Mouse (Mus musculus): ENCODE results near the gene Dscaml1. TPM values are rescaled to one million over a fixed set of nuclear protein-coding genes. Genes with fewer than 3 reads are reported as not detected.

Gene Dscaml1
- total RNA-seq, 2 experiments from 2014 or later, result not detected

- DNase-seq, result no peak
Observed at GRCm38 (mm10) chr9:45638184-45638917, 211.9 kb downstream of the Dscaml1 start.

- DNase-seq, result no peak
Observed at GRCm38 (mm10) chr9:45644833-45645388, 218.5 kb downstream of the Dscaml1 start.

GRCm38 (mm10) chr9:45645526-45645925 is 219.1 kb downstream of the Dscaml1 start:
- no peak for DNase-seq

DNA sequence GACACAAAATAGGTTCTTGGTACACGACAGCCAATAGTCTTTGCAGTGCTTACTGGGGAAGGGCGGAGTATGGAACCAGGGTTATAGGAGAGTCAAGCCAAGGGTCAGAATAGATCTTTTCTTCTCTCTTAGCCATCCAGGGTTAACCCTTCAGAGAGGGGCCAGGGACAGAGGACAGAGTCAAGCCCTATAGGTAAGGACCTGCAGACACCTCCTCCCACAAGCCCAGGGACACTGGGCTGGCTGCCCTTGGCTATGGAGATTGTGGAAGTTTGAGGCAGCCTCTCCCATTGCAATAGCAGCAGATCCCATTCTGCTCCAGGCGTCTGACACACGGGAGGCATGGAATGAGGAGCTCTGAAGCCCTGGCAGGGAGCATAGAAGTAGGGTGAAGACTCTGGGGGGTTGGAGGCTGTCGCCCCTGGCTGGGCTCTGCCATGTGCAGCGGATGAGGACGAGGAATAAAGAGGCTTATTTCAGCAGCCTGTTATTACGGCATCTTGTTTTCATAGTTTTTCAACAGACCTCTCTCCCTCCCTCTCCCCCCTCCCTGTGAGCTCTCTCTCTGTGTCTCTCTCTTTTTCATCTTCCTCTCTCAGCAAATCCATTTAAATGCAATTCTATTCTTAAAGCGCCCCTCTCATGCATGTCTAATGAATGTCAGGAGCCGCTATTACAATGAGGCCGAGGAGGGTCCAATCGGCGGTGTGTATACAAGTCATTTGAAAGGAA is 224.8 kb downstream of the Dscaml1 start:
- DNase-seq, result no peak

GRCm38 (mm10) chr9:45651810-45652177 is 225.4 kb downstream of the Dscaml1 start:
- DNase-seq, result no peak

DNA sequence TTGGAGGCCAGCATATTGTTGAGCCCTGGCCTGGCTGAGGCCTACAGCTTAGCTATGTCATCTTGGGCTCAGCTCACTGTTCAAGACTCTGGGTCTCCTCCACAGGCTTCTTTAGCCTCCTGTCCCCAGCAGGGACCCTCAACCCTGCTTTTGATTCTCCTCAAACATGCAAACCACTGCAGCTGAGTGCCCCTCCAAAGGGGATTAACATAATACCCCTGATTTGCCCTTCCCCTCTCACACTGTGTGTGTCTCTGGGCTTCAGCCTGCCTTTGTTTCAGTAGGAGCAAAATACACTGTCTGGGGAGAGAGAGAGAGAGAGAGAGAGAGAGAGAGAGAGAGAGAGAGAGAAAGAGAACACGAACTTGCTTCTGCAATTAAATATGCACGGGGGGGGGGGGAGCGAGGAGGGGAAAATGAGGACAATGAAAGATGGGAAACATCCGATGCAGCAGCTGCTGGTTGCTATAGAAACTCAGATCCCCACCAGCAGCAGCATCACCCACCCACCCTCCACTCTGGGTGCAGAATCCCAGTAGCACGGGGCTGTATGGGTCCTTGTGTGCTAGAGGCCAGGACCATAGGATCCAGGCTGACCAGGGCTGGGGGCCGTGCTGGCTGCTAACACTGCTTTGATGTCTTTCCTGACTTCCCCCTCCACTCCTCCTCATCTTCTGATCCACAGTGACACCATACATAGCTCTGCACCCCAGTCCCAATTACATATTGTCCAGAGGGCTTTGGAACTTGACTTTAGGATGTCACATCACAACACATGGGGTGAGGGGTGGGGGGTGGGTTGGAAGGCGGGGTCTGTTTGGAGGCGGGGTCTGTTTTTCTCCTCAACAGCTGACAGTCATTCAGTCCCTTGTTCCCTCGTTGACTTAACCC is 231.0 kb downstream of the Dscaml1 start:
- no peak for DNase-seq

GRCm38 (mm10) chr9:45660191-45660590 is 233.8 kb downstream of the Dscaml1 start:
- no peak for DNase-seq

DNA sequence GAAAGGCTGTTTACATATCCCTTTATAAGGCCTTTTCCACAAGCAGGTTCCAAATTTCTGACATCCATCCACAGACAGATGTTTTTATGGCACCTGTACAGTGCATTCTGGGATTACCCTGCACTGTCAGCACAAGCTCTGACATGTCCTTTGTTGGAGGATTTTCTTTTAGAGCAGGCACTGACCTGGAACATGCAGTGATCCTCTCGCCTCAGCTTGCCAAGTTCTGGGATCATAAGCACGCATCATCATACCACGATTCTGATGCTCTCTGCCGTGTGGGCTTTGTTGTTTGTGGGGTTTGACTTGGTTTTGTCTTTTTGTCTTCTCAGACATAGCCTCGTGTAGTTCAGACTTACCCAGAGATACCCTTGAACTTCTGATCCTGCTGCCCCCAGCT is 236.0 kb downstream of the Dscaml1 start:
- DNase-seq, result no peak

GRCm38 (mm10) chr9:45663386-45664315 is 237.2 kb downstream of the Dscaml1 start:
- DNase-seq, result no peak

DNA sequence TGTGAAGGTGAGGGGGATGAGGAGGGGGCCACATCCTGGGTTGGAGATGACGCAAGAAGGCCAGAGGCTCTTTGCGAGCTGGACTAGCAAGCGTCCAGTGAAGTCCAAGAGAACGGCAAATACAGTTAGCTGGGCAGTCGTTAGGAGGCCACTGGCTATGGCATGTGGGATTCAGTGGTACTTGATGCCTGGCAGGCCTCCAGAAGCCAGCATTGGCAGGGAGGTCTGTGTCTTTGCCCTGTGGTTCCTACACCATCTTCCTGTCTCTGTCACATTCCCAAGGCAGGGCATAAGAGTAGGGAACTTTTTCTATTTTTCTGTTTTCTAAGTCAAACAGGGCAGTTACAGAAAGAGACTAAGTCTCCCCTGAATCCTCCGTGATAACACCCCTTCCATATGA is 237.9 kb downstream of the Dscaml1 start:
- peak; percentile 29 for DNase-seq

DNA sequence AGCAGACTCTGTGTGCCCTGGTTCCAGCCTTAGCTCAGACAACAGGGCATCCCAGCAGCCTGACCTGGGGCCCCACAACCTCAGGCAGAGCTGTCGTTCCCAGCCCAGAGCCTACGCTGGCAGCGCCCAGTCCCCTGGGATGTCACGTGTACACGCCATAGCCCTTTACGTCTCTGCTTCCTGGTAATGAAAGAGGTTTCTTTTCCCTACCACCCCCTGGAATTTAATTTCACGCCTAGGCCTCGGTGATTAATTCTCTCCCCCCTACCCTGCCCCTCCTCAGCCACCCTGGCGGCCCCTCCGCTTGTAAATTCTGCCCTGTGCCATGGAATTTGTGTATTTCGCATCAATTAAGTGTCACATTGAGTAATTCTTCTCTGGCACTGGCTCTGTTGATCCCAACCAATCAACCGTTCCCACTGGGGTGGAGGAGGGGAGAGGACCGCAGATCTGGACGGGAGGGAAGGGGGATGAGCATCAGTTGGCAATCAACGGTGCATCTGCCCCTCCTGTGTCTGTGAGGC is 238.5 kb downstream of the Dscaml1 start:
- no peak for DNase-seq

GRCm38 (mm10) chr9:45675931-45676330 is 249.5 kb downstream of the Dscaml1 start:
- no peak for DNase-seq

GRCm38 (mm10) chr9:45676578-45676977 is 250.2 kb downstream of the Dscaml1 start:
- no peak for DNase-seq

DNA sequence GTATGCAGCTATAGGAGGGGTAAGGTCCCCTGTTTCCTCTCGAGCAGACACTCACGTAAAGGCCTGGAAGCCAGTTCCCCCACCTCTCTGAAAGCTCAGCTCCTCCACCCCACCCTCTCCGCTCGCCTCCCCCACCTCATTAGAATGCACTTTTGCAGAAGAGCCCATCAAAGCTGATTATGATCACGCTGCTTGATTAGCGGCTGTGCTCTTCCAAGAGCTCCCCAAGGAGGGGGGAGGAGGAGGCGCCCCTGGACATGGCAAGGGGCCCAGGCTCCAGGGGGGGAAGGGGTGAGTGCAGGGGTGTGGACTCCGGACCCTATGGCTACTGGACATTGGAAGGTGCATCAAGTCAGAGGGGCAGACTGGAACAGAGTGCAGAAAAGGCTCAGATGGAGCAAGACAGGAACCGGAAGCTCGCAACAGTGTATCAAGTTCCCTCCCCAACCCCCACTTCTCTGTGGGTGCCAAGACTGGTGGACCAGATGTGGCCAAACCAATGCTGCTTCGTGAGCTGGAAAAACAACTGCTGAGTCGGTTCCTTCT is 250.9 kb downstream of the Dscaml1 start:
- DNase-seq, result peak; percentile 48

GRCm38 (mm10) chr9:45677952-45678663 is 251.7 kb downstream of the Dscaml1 start:
- DNase-seq, result no peak

DNA sequence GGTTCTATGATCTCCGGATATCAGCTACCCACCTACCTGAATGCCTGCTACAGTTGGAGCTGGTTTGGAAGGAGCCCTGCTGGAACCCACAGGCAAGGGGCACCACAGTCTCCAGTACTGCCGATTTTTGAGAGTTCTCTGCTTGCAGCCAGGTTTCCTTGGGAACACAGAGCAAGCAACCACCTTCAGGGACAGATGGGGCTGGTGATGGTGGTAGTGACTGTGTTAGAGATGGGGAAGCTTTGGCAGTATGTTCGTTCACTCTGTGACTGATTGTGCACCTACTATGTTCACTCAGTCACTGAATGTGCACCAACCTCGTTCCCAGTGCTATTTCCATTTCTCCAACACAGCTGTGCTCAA is 252.2 kb downstream of the Dscaml1 start:
- no peak for DNase-seq

DNA sequence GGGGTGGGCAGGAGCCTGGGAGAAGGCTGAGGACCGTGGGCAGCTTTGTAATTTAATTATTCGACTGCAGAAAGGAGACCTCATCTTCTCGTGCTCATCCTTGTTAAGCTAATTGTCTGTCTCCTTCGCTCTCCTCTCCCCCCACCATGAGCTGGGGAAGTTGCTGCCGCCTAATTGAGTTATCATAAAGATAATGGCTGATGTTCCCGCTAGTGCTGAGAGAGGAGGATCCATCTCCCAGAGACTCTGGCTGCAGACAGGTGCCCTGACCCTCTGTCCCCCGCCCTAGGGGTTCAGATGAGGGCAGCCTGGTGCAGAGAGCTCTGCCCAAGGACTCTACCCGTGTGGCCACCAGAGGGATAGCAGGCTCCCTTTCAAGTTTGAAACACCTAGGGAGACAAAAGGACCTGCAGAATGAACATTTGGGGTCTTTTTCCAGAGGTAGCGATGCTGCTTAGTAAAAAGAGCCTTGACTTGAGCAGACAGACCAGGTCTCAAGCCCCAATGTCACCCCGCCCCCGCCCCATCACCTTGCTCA is 256.1 kb downstream of the Dscaml1 start:
- no peak for DNase-seq

- no peak for DNase-seq
Observed at GRCm38 (mm10) chr9:45693424-45694237, 267.2 kb downstream of the Dscaml1 start.

GRCm38 (mm10) chr9:45694256-45694655 is 267.8 kb downstream of the Dscaml1 start:
- no peak for DNase-seq
